Mouse (Mus musculus) ES-E14 (cell line): ENCODE measurements at regions not wholly inside any gene's neighbourhood (a gene's known extent, or its start where the extent isn't known, plus 50 kb on each side); places are given as distances from the start of the nearest gene placed in this dataset.

Experiments
- CHD2 ChIP-seq: IDR thresholded peaks from 2 replicates; pipeline ENCODE4 v1.6.1; 2014; ENCODE audit warnings: mild to moderate bottlenecking, low read depth, low read length, inconsistent platforms
- HCFC1 ChIP-seq: IDR thresholded peaks from 2 replicates; pipeline ENCODE4 v1.6.1; 2012; ENCODE audit warnings: low read length, inconsistent platforms, borderline replicate concordance; ENCODE audit not compliant: insufficient read depth
- ZC3H11A ChIP-seq: IDR thresholded peaks from 2 replicates; pipeline ENCODE4 v1.6.1; 2012; ENCODE audit warnings: low read depth, mild to moderate bottlenecking, inconsistent platforms, low read length, borderline replicate concordance
- ZNF384 ChIP-seq: IDR thresholded peaks from 2 replicates; pipeline ENCODE4 v1.6.1; 2012; ENCODE audit warnings: low read depth, low read length, inconsistent platforms

- no peak for TF ChIP-seq ZNF384
- TF ChIP-seq CHD2, result no peak
- TF ChIP-seq HCFC1, result no peak
- no peak for TF ChIP-seq ZC3H11A
Observed at GRCm38 (mm10) chr3:159017269-159017668, 455.2 kb upstream of the Lrrc7 start.
